Mouse (Mus musculus) left cerebral cortex, adult 2 months (tissue): ENCODE results near the gene Selenbp1. TPM values are rescaled to one million over a fixed set of nuclear protein-coding genes. Genes with fewer than 3 reads are reported as not detected.
A peak's percentile ranks its signal among the peaks of the same experiment; 100 is the strongest.

ENCODE experiments used
- DNase-seq, 2 experiments: peaks; one replicate each; pipeline ENCODE4 v3.0.0; 2021 to 2022; ENCODE audit warnings: low spot score in 2 of 2, mixed read lengths in 1 of 2; ENCODE audit errors: extremely low spot score in 1 of 2
- H3K27ac ChIP-seq: fragments of 200-600 bp; 2 replicates; pipeline ENCODE4 v1.8.1; 2022
- H3K4me3 ChIP-seq: fragments of 200-600 bp; 2 replicates; pipeline ENCODE4 v1.8.1; 2022
- CTCF ChIP-seq: fragments of 200-600 bp; IDR thresholded peaks from 2 replicates; pipeline ENCODE4 v1.8.1; 2022; ENCODE audit warnings: antibody characterized with exemption, mild to moderate bottlenecking, moderate library complexity
- intact Hi-C: fragments of 180-260 bp; cut with DNase I; formaldehyde crosslinking; loops from one replicate; pipeline ENCODE4 v1.15.1; 2025
- total RNA-seq, 2 experiments: library from RNA; stranded (reverse); gene quantifications; 2 replicates each; pipeline ENCODE4 v1.2.3; 2021

Selenbp1 gene
- total RNA-seq, 2 experiments from 2014 or later, result 7.9 to 10.0 TPM

- H3K4me3 ChIP-seq, result no peak overlapping the region
- intact Hi-C loops, result no loop called here
- TF ChIP-seq CTCF, result no peak
- no peak for DNase-seq
- no peak overlapping the region for H3K27ac ChIP-seq
Measured at GRCm38 (mm10) chr3:94965878-94966277, 33.0 kb downstream of the Selenbp1 start.

DNA sequence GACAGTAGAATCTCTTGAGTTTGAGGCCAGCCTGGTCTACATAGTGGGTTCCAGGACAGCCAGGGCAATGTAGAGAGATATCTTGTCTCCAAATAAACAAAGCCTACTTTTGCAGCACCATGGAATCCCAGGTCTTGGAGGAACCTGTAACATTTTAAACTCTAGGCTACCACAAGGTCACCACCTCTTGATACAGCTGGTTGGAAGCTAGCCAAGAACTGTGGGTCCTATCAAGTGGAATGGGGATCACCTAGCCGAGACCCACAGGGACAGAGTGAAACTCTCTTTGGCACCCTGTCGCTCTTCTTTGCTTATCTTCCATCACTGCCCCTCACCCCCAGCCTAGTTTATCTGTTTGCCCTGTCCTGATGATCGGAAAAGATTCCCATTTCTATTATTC is 39.7 kb downstream of the Selenbp1 start:
- TF ChIP-seq CTCF, result no peak
- Histone ChIP-seq H3K27ac (no peak overlapping the region), H3K4me3 (no peak overlapping the region)
- DNase-seq, result no peak
- intact Hi-C loops, result no loop called here

GRCm38 (mm10) chr3:94973620-94974019 is 40.8 kb downstream of the Selenbp1 start:
- intact Hi-C loops, result loop anchor here (1.0 to 2.0 kb wide), 2 partner anchors 19 to 23 kb away; partner anchors contain the start of gene Rfx5
- H3K4me3 ChIP-seq, result no peak overlapping the region
- DNase-seq, result no peak
- TF ChIP-seq CTCF, result no peak
- no peak overlapping the region for H3K27ac ChIP-seq

DNA sequence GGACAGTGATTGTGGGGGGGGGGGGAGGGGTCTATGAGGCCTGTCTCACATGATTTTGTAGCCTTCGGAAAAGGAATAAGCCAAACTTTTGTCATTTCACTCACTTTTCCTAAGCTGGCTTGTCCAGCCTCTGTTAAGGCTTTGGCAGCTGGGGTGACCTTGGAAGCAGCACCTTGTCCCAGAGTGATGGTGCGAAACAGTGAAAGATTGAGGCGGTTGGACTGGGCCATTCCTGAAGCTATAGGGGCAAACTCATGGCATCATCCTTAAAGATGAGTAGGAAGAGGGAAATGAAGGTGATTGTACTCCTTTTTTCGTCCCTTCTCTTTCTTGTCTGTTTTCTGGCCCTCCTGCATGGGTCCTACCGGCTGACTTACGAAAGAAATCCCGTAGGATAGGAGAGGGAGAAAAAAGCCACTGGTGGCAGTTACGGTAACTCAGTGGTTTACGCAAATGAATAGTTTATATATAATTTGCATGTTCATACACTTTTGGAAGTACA is 41.2 kb downstream of the Selenbp1 start:
- intact Hi-C loops, result loop anchor here (1.0 to 2.0 kb wide), 2 partner anchors 20 to 23 kb away; partner anchors contain the start of gene Rfx5
- DNase-seq, result no peak
- TF ChIP-seq CTCF, result no peak
- Histone ChIP-seq H3K27ac (peak overlapping the region; percentile 69), H3K4me3 (peak overlapping the region; percentile 88)

DNA sequence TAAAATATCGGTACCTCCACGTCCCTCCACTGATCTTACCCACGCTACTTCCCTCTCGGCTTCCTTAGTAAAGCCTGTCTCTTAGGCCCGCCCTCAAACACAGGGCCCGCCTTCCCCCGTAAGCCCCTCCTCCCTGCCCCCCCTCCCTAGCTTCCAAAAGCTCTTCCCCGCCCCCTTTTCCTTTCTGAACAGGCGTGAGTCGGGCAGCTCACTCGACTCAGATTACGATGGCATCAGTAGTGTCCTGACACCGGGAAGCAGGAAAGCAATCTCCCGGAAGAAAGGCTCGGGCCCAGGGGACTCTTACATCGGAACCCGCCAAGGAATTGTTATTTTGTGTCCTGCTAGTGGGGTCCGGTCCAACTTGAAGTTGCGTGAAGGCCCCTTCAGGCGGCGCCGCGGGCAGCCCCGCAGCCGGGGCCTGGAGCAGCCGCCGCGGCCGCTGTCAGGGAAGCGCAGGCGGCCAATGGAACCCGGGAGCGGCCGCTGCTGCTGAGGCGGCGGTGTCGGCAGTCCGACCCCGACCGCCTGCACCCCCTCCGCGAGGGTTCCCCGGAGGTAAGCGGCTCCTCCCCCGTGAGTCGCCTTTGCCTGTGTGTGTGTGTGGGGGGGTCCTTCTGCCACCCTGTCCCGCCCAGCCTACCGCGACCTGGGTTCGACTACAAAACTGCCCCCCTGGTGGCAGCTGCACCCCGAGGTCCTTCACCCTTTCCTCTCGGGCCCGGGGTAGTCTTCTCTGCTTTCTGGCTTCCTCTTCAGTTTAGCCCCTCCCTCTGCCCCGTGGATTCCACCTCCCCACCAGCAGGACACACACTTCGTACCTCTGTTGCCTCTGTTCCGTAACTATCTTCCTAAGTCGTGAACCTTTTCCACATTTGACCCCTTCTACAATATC is 41.9 kb downstream of the Selenbp1 start, which contains the start of gene Pi4kb:
Pi4kb (plus strand) TSS at position 204 of the 895 bp plus-strand sequence.
- intact Hi-C loops, result loop anchor here (1.0 to 2.0 kb wide), 2 partner anchors 20 to 22 kb away; partner anchors contain the start of gene Rfx5
- H3K27ac ChIP-seq, result peak within 1 kb of the TSS; percentile 99
- peak within 1 kb of the TSS; percentile 88 for H3K4me3 ChIP-seq
- TF ChIP-seq CTCF, result peak; percentile 19
- peak; percentile 74 to 80 for DNase-seq

- no peak for DNase-seq
Measured at GRCm38 (mm10) chr3:94984312-94984711, 51.5 kb downstream of the Selenbp1 start.

DNA sequence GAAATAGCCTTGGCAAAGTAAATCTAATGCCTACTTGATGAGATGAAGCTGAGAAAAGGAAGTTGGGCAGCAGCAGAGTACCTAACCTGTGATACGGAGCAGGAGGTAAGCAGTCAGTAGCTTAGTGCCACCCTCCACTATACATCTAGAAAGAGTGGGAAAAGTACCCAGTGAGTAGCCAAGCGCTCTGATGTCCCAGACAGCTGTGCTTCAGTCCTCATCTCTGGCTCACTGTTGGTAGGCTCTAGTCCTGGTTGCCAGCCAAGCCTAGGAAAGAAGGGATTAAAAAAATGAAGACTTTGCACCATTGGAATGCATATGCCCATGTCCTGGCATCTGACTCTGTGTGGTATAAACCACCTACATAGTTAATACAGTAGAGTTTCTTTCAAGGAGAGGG is 52.7 kb downstream of the Selenbp1 start:
- Histone ChIP-seq H3K4me3 (no peak overlapping the region), H3K27ac (no peak overlapping the region)
- no peak for TF ChIP-seq CTCF
- intact Hi-C loops, result no loop called here
- no peak for DNase-seq

More at GRCm38 (mm10) chr3:94984312-94984711, 51.5 kb downstream of the Selenbp1 start:
- intact Hi-C loops, result no loop called here
- no peak for TF ChIP-seq CTCF
- H3K27ac ChIP-seq, result no peak overlapping the region
- no peak overlapping the region for H3K4me3 ChIP-seq

DNA sequence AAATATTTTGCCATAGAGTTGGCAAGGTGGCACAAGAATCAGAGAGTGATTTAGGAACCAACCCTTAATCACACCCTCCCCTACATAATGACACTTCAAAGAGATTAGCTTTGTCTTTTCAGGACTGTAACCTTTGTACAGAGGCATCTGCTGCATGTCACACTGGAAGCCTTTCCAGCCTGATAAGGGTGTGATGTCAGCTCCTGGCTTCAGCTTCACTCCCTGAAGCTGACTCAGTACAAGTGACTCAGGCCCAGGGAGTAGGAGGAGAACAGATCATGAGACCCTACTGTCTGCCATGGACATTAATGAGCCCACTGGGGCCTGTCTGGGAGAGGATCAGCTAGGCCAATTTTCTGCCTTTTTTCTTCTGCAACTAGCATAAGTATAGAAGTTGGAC is 54.7 kb downstream of the Selenbp1 start:
- H3K4me3 ChIP-seq, result no peak overlapping the region
- intact Hi-C loops, result no loop called here
- DNase-seq, result no peak
- TF ChIP-seq CTCF, result no peak
- no peak overlapping the region; the same call in 1 of the 2 replicates for H3K27ac ChIP-seq

GRCm38 (mm10) chr3:94989159-94989761 is 56.4 kb downstream of the Selenbp1 start:
- DNase-seq, result no peak
- intact Hi-C loops, result no loop called here
- Histone ChIP-seq H3K4me3 (no peak overlapping the region), H3K27ac (no peak overlapping the region)
- no peak for TF ChIP-seq CTCF

Other genes with a start within 250 kb of the Selenbp1 start
- 1 to 10 TPM in 1 of 2 experiments, not detected in 1; 1.1 TPM for gene Selenbp2, start 239.5 kb upstream of the Selenbp1 start, total RNA-seq
- 1 to 10 TPM; 4.5 TPM for gene Cgn, start 146.6 kb upstream of the Selenbp1 start, total RNA-seq
- 10 to 100 TPM; 57.4 to 60.2 TPM for gene Pogz, start 95.5 kb upstream of the Selenbp1 start, total RNA-seq
- 100 to 1,000 TPM; 245 to 288 TPM for gene Psmb4, start 46.1 kb upstream of the Selenbp1 start, total RNA-seq
- gene Rfx5, start 21.0 kb downstream of the Selenbp1 start, total RNA-seq, result 10 to 100 TPM; 23.3 to 28.2 TPM
- gene Pi4kb, start 41.7 kb downstream of the Selenbp1 start, total RNA-seq, result 10 to 100 TPM; 58.0 to 58.4 TPM
- gene Zfp687, start 82.4 kb downstream of the Selenbp1 start, total RNA-seq, result 10 to 100 TPM; 23.1 to 25.9 TPM
- 100 to 1,000 TPM; 156 to 164 TPM for gene Psmd4, start 109.6 kb downstream of the Selenbp1 start, total RNA-seq
- 10 to 100 TPM; 58.2 to 58.5 TPM for gene Pip5k1a, start 173.9 kb downstream of the Selenbp1 start, total RNA-seq
- gene Vps72, start 178.0 kb downstream of the Selenbp1 start, total RNA-seq, result 10 to 100 TPM; 42.1 to 43.1 TPM
- under 1 TPM in 1 of 2 experiments, not detected in 1; 0.82 TPM for gene Tmod4, start 191.4 kb downstream of the Selenbp1 start, total RNA-seq
- 10 to 100 TPM; 45.6 to 49.7 TPM for gene Scnm1, start 201.0 kb downstream of the Selenbp1 start, total RNA-seq
- 10 to 100 TPM; 13.5 to 16.1 TPM for gene Lysmd1, start 201.0 kb downstream of the Selenbp1 start, total RNA-seq
- 1 to 10 TPM; 2.5 to 2.6 TPM for gene Tnfaip8l2, start 209.3 kb downstream of the Selenbp1 start, total RNA-seq
- gene Sema6c, start 227.4 kb downstream of the Selenbp1 start, total RNA-seq, result 10 to 100 TPM; 24.8 to 26.5 TPM